Mouse (Mus musculus) granulocyte monocyte progenitor cell, adult 5-6 weeks (primary cell): Measurements from ENCODE around the gene Nid1. TPM values are rescaled to one million over a fixed set of nuclear protein-coding genes. Genes with fewer than 3 reads are reported as not detected.
"Not testable (repeated sequence)": the region's sequence is repeated elsewhere in the genome, so short reads cannot be mapped to it uniquely, and the experiment has no call there.

Experiments used
- ATAC-seq: replicated peaks from 2 replicates; pipeline ENCODE4 v1.8.0; 2016; ENCODE audit warnings: mild to moderate bottlenecking, moderate TSS enrichment, inconsistent platforms; ENCODE audit not compliant: poor library complexity, severe bottlenecking
- total RNA-seq, 2 experiments: library from RNA; stranded (forward) in 1 of 2; stranded (reverse) in 1 of 2; fragments of 200-712, 200-1000 nt in 1 of 2; fragments of >200 nt in 1 of 2; fragmentation: Nextera tagmentation in 1 of 2; gene quantifications; 2 replicates each; pipeline ENCODE4 v1.2.3; 2014 to 2017

Nid1 gene
- total RNA-seq, 2 experiments from 2014 or later, result not detected

DNA sequence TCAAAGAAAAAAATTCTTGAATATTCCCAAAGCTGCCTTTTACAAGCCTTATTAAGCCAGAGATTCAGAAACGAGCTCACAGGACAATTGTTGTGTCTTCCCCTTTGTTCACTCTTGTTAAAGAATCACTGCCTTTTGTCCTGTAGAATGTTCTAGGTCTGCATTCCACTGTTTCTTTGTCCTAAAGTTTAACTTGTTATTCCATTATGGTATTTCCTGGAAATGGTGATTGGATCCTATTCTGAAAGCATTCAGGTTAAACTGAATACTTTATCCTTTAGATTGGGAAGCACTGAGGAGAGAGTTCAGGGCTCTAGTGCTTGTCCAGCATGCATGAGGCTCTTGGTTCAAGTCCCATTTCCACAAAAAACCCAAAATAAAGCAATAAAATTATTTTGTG, 13.6 kb downstream of the Nid1 start:
- ATAC-seq, result not testable (repeated sequence)

GRCm38 (mm10) chr13:13453332-13453731, 16.0 kb downstream of the Nid1 start:
- peak; percentile 30; the same call in 1 of the 2 replicates for ATAC-seq

- not testable (repeated sequence) for ATAC-seq
Observed at GRCm38 (mm10) chr13:13454249-13454648, 16.9 kb downstream of the Nid1 start.

GRCm38 (mm10) chr13:13455632-13456492, 18.5 kb downstream of the Nid1 start:
- ATAC-seq, result not testable (repeated sequence)

DNA sequence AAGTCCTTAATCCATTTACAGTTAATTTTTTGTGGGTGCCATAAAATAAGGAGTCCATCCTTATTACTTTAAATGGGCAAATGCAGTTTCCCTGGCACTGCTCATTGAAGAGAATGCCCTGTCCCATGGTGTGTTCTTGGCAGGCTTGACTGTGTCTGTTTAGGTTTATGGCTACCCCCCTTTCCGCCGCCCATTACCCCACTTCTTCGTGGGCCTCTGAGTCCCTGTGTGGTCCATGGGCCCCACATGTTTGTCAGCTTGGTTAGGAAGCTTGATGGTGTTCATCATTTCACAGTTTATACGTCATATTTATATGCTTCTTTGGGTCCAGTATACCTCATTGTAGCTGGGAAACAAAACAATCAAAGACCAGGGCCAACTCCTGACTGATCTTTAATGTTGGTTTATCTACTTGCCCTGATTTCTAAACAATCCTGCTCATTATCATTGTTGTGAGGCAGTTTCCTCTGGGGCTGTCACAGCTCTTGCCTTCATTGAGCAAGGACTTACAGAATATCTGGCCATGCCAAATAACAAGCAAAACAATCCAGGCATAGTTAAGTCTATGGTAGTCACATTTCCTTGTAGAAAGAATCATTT, 20.9 kb downstream of the Nid1 start:
- no peak for ATAC-seq

DNA sequence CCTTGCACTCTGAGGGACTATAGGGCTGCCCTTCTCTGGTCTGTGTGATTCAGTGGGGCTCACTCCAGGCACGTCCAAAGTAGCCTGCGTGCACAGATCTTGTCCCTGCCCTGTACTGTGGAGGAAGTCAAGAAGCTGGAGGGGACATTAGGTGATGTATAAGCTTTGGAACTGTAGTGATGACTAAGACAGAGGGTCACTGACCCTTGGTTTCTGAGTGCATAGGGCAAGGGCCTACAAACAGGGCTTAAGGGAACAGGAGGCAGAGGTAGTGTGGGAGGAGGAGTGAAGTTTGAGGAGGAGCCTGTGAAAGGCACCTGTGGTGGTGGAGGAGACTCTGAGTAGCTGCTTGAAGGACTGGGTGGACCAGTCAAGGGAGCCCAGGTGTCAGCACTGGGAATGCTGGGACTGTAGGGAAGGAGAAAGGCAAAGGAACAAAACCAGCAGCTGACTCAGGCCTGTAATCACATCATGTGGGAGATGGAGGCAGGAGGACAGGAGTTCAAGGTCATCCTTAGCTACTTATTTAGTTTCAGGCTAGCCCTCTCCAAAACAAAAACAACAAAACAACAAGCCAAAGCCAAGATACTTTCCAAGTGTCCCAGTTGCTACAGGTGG, 23.3 kb downstream of the Nid1 start:
- ATAC-seq, result no peak

- no peak for ATAC-seq
Observed at GRCm38 (mm10) chr13:13461446-13462192, 24.3 kb downstream of the Nid1 start.

DNA sequence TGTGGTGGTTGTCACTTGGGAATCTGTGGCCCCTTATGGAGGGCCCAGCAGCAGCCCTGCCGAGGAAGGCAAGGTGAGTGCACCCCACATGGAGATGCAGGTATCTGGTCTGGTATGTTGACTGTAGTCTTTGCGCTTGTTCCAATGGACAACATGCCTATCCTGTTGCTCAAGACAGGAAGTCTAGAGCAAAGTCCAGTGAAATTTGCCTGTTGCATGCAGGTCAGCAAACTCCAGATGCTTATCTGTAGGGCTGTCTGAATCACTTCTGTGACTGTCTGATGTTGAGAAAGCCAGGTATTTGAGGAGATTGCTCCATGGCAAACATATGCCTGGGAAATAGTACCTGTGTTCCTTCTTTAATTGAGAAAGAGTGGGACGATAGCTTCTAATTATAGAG, 26.6 kb downstream of the Nid1 start:
- no peak for ATAC-seq

GRCm38 (mm10) chr13:13467249-13467648, 29.9 kb downstream of the Nid1 start:
- not testable (repeated sequence) for ATAC-seq

DNA sequence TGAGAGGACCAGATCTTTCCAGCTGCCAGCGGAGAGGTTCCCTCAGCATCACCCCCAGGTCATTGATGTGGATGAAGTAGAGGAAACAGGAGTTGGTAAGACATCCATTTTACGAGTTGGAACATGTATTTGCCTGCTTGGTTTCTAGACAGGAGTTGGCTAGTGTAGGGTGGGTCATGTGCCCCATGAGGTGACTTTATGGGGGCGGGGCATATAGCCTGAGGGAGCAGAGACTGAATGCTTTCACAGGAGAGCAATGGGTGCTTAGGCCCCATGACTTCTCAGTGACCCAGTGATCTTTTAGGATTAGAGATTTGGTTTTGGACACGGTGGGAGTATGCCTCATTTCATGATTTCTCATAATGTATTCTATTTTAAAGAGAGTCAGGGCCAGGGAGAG, 31.2 kb downstream of the Nid1 start:
- no peak for ATAC-seq

DNA sequence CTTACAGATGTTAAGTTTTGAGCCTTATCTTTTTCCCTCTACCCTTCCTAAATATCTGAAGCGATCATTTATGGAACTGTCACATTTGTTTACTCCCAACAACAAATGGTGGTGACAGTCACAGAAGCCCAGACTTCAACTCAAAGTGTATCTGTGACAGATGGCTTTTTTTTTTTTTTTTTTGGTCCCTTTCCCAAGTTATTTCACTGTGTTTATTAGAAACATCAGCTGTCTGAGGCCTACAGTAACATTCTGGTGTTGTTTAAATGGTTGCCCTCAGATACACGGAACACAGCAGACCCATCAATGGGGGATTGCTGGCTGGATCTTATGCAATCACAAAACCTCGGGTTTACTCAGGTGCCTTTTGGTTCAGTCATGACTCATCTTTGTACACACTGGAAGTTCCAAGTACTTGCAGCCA, 34.0 kb downstream of the Nid1 start:
- ATAC-seq, result no peak

- ATAC-seq, result not testable (repeated sequence)
Observed at GRCm38 (mm10) chr13:13474464-13474863, 37.1 kb downstream of the Nid1 start.

GRCm38 (mm10) chr13:13474991-13475390, 37.6 kb downstream of the Nid1 start:
- no peak for ATAC-seq

DNA sequence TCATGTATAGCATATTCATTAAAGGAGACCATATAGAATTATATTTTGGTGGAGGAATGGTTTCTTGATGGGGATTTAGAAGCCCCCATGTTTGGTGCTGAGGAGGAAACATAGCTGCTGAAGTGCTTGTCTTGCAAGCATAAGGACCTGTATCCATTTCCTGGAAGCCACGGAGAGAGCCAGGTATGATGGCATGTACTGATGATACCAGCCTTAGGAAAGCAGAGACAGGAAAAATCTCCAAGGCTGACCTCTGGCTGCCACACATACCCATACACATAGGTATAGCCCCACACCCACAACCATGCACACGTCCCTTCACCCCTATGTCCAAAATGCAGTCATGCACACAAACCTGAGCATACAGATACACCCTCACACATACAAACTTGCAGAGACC, 39.2 kb downstream of the Nid1 start:
- no peak for ATAC-seq

GRCm38 (mm10) chr13:13477046-13477445, 39.7 kb downstream of the Nid1 start:
- ATAC-seq, result no peak

GRCm38 (mm10) chr13:13479986-13480385, 42.6 kb downstream of the Nid1 start:
- no peak for ATAC-seq

DNA sequence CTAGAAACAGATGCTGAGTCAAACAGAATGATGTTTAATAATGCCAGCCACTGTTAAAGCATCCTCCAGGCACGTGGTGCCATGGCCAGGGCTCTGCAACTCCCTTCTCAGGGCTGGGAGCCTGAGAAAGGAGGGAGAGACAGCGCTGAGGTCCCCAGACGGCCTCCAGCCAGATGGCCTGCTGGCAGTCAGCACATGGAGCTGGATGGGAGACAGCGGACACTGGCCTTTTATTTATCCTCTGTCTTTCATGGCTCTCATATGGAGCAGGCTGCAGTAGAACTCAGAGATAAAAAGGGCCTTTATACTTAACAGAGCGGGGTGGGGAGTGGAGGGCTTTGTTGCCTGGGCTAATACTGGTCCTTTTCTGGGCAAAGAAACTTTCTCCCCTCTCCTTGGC, 43.7 kb downstream of the Nid1 start:
- no peak for ATAC-seq

DNA sequence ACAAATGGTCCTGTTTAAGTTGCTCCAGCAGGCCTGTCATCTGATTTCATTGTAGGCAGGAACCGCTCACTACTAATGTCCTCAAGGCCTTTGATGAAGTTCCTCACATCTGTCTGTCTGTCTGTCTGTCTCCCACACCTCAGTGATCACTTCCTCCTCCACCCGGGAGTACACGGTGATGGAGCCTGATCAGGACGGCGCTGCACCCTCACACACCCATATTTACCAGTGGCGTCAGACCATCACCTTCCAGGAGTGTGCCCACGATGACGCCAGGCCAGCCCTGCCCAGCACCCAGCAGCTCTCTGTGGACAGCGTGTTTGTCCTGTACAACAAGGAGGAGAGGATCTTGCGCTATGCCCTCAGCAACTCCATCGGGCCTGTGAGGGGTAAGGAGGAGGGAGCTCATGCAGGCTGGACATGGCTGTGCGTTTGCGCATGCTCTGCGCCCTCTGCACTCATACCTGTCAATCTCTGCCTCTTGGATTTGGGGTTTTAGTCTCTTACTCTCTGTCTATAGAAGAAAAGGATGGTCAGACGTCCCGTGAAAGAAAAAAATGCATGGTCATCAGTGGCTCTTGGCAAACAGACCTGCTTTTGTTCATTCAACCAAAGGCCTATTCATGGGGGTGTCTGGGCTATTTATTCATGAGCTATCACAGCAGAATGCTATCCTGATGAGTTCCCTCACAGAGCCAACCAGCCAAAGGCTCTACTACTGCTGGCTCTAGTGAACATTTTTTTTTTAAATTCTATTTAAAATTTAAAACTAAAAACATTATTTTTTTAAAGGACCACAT, 44.7 kb downstream of the Nid1 start:
- no peak; the same call in 1 of the 2 replicates for ATAC-seq

DNA sequence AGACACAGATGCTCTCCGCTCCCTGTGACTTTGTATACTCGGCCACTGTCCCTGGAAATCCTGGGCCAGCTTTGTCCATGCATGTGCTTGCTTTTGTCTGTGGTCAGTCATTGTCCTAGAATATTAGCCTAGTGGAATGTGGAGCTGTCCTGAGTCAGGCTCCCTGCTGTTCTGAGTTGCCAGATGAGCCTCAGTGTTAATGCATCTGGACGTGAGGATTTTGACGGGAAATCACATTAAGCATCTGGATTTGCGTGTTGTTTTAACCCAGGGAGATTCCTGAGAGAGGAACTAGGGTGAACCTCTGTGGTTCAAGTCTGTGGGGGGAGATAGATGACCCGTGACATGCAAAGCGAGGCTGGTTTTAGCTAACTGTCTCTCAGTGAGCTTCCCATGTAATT, 47.0 kb downstream of the Nid1 start:
- ATAC-seq, result no peak

DNA sequence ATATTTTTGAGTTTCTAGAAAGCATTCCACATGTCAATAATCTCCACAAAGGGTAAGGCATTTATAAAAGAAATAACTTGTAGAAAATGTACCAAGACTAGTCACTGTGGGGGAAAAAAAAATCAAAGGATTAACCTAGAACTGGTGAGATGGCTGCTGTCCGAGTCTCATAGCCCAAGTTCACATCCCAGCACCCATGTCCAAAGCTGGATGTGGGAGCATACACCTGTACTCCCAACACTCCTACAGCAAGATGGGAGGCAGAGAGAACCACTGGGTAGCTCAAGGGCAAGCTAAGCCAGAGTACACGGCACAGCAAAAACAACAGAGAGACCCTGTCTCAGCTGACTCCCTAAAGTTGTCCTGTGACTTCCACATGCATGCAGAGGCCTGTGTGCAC, 47.5 kb downstream of the Nid1 start:
- ATAC-seq, result no peak
